Mouse (Mus musculus) E14TG2a.4 (cell line): ENCODE results near the gene Il4ra.

Experiments used
- H3K27me3 ChIP-seq: 2 replicates; pipeline ENCODE4 v1.6.1; 2014; ENCODE audit warnings: low read length, control low read depth; ENCODE audit not compliant: insufficient read depth
- H3K36me3 ChIP-seq: 2 replicates; pipeline ENCODE4 v1.6.1; 2014; ENCODE audit warnings: low read length, control low read depth; ENCODE audit not compliant: insufficient read depth
- H3K4me1 ChIP-seq: replicated peaks from 2 replicates; pipeline ENCODE4 v1.6.1; 2014; ENCODE audit warnings: low read depth, low read length, control low read depth
- H3K4me3 ChIP-seq: replicated peaks from 2 replicates; pipeline ENCODE4 v1.5.1; 2014; ENCODE audit warnings: mild to moderate bottlenecking, low read length
- H3K9me3 ChIP-seq: 2 replicates; pipeline ENCODE4 v1.6.1; 2014; ENCODE audit warnings: low read length, control low read depth
- CTCF ChIP-seq: conservative IDR thresholded peaks from 2 replicates; pipeline ENCODE4 v1.5.1; 2014; ENCODE audit warnings: low read length
- NANOG ChIP-seq: IDR thresholded peaks from 2 replicates; pipeline ENCODE4 v1.6.1; 2014; ENCODE audit warnings: borderline replicate concordance, low read length, mixed read lengths
- POU5F1 ChIP-seq: IDR thresholded peaks from 2 replicates; pipeline ENCODE4 v1.6.1; 2014; ENCODE audit warnings: low read length, borderline replicate concordance

Gene Il4ra

DNA sequence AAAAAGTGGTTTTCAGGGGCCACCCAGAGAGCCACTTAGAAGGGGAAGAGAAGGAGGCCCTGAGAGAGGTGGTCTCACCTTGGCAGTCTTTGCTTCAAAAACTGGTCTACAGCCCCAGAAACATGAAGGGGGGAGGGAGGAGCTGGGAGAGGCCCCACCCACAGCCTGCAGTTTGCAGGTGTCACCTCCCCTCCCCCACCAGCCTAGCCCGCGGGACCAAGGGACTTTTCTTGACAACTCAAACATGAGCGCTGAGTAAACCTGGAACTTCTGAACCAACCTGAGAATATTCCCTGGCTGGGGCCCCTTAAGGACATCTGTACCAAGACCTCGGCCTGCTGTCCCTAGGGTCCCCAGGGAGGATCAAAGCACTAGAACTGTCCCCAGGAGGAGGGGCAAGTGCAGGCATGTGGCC lies 53.8 kb downstream of the Il4ra start:
- peaks cover 23% of the 10 kb centered on the region for H3K27me3 ChIP-seq
- no peaks in the 10 kb centered on the region for H3K4me1 ChIP-seq
- H3K4me3 ChIP-seq, result no peak overlapping the region
- peaks cover 7% of the 10 kb centered on the region; the same call in 1 of the 2 replicates for H3K9me3 ChIP-seq
- TF ChIP-seq CTCF (no peak), NANOG (no peak), POU5F1 (no peak)
- H3K36me3 ChIP-seq, result no peaks in the 10 kb centered on the region

DNA sequence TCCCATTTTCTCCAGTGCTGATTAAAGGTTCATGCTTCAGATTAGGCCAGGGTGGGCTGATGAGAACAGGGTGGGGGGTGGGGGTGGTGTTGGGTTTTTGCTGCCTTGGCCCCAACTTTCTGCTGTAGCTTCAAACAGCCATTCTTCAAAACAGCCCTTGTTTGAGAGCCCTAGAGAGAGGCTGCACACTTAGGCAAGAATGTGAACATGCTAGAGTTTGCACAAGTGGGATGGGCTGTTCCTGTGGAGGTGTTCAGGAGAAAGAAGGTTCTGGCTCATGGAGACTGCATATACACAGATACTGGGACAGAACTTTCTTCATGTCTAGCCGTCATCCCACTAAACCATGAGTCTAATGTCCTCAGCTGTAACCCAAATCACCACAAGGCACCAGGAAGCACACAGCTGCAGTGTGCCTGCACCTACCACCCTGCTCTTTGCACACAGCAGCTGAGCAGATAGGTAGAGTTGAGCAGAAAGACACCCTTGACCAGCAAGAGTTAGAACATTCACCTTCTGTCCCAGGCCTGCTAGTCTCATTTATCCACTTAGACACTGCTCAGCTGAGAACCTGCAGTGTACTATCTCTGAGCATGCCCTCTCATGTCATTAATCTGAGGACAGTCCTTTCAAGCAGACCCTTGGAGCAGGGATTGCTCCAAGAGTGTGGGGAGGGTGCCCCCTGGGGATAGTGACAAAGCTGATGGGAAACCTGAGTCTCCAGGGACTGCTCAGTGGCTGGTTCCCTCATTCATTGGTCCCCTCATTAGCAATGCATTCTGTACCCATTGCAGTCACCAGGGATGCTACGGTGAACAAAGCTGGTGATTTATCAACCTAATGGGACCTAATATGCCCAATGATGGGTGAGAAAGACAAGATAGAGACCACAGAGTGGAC lies 54.6 kb downstream of the Il4ra start:
- H3K27me3 ChIP-seq, result peaks cover 16% of the 10 kb centered on the region
- H3K4me1 ChIP-seq, result no peaks in the 10 kb centered on the region
- TF ChIP-seq POU5F1 (no peak), NANOG (no peak), CTCF (no peak)
- no peaks in the 10 kb centered on the region for H3K36me3 ChIP-seq
- no peak overlapping the region for H3K4me3 ChIP-seq
- H3K9me3 ChIP-seq, result peaks cover 7% of the 10 kb centered on the region; the same call in 1 of the 2 replicates

DNA sequence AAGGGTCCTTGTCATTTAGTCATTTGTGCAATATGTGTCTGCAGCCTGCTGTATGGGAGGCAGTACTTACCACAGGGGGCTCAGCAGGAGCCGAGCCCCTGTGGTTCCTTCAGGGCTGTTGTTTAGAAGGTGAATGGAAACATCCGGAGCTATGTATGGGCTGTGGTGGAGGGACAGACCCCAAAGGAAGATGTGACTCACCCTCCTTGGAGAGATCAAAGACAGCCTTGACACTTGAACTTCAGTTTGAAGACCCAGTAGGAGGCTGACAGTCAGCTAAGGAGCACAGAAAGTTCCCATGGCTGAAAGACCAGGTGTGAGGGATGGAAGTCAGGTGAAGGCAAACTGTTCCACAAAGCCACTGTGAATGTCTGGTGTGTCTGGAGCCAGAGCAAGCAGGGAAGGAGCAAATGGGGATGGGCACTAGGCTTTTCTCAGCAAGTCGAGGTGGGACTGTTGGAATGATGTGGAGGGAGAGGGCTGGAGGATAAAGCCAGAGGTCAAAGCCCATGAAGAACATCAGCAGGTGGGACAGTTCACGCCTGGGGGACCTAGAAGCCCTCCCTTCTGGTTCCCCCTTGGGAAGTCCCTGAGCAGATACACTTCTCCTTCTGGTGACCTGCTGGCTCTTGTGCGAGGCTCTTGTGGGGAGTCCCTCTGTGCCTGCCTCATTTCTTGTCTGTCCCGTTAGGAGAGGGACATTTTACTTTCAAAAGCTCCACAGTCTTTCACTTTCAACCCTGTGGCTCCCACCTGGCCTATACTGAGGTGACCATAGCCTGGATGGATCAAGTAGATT lies 55.7 kb downstream of the Il4ra start:
- TF ChIP-seq CTCF, result no peak
- TF ChIP-seq POU5F1, result no peak
- TF ChIP-seq NANOG, result no peak
- Histone ChIP-seq H3K4me1 (no peaks in the 10 kb centered on the region), H3K4me3 (no peak overlapping the region), H3K27me3 (peaks cover 8% of the 10 kb centered on the region), H3K36me3 (no peaks in the 10 kb centered on the region), H3K9me3 (peaks cover 7% of the 10 kb centered on the region; the same call in 1 of the 2 replicates)

DNA sequence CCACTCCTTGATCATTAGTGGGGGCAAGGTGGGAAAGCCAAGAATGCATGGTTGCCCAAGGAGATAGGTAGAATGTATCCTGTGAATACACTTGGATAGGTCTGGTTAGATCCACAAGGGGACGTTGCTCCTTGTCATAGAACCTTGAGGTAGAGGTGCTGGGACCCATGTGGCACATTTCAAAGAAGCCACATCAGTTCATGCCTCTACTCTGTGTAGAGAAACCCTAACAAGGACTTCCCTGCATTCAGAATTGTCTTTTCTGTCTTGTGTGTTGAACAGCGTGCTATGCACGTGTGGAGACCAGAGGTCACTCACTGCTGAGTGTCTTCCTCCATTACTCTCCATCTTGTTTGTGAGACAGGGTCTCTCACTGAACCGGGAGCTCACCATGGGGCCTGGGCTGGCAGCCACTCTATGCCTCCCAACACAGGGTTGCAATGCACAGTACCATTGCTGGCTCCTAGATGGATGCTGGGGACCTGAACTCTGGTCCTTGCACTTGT lies 56.3 kb downstream of the Il4ra start:
- Histone ChIP-seq H3K9me3 (peaks cover 7% of the 10 kb centered on the region; the same call in 1 of the 2 replicates), H3K4me3 (no peak overlapping the region), H3K27me3 (peaks cover 8% of the 10 kb centered on the region), H3K4me1 (no peaks in the 10 kb centered on the region), H3K36me3 (no peaks in the 10 kb centered on the region)
- TF ChIP-seq POU5F1 (no peak), CTCF (no peak), NANOG (no peak)

DNA sequence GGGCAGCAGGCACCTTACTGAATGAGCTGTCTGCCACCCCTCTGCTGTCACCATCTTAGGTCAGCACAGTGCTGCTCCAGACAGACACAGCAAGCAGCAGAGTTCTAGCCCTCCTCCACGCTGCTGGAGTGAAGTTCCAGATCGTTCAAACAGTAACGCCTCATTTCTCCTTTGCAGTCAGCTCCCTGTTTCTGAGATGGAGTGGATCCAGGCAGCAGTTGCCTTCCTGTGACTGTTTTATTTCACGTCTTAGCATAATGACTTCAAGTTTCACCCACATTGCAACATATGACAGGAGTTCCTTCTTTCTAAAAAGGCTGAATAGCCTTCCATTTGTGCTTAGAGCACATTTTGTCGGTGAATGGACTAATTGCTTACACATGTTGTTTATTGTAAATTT lies 61.7 kb downstream of the Il4ra start:
- Histone ChIP-seq H3K4me3 (no peak overlapping the region), H3K36me3 (no peaks in the 10 kb centered on the region), H3K27me3 (no peaks in the 10 kb centered on the region), H3K4me1 (no peaks in the 10 kb centered on the region), H3K9me3 (no peaks in the 10 kb centered on the region)
- TF ChIP-seq NANOG, result no peak
- no peak for TF ChIP-seq CTCF
- TF ChIP-seq POU5F1, result no peak

DNA sequence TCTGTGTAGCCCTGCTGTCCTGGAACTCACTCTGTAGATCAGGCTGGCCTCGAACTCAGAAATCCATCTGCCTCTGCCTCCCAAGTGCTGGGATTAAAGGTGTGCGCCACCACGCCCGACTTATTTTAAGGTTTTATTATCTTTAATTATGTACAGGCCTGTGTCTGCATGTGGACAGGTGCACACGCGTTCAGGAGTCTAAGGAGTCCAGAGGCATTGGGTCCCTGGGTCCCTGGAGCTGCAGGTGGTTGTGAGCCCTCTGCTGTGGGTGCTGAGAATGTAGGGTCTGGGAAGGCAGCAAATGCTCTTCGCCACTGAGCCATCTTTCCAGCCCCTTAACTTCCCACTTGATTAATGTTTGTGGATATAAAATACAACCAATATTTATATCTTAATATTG lies 63.5 kb downstream of the Il4ra start:
- H3K36me3 ChIP-seq, result no peaks in the 10 kb centered on the region
- H3K9me3 ChIP-seq, result no peaks in the 10 kb centered on the region
- no peaks in the 10 kb centered on the region for H3K4me1 ChIP-seq
- no peaks in the 10 kb centered on the region for H3K27me3 ChIP-seq
- H3K4me3 ChIP-seq, result no peak overlapping the region
- TF ChIP-seq POU5F1 (no peak), CTCF (no peak), NANOG (no peak)

DNA sequence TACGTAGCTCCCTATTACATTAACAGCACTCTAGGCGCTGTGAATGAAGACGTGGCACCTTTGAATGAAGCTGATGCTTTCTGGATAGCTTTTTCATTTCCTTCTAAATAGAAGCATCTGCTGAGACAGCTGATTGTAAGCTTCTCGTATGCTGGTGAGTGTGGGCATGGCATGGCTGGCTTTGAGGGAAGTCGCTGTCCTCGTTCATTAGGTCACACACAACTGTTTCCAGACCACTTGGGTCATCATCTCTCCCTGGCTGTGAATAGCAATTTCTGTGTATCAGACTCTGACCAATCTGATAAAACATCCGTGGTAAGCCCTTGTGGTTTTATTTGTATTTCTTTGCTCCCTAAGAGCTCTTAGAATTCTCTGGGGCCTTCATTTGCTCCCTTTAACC lies 66.1 kb downstream of the Il4ra start:
- 0 out of 2 replicates have a peak, but pooled peaks cover 4% of the 10 kb centered on the region for H3K27me3 ChIP-seq
- no peaks in the 10 kb centered on the region for H3K9me3 ChIP-seq
- no peak for TF ChIP-seq POU5F1
- no peak for TF ChIP-seq CTCF

DNA sequence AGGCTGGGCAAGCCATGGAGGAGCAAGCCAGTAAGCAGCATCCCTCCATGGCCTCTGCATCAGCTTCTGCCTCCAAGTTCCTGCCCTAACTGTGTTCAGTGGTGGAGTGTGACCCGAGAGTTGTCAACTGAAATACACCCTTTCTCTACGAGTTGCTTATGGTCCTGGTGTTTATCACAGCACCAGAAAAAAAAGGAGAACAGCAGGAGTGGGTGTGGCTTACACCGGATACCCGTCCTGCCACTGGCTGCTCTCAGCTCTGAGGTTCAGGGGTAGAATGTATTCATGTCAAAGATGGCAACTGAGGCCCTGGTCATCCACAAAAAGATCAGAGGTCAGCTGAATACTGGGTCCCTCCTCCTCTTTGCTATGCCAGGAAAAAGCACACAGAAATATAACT lies 68.2 kb downstream of the Il4ra start:
- H3K4me1 ChIP-seq, result no peaks in the 10 kb centered on the region
- H3K36me3 ChIP-seq, result no peaks in the 10 kb centered on the region
- TF ChIP-seq CTCF, result no peak
- no peak for TF ChIP-seq NANOG
- no peak for TF ChIP-seq POU5F1
- 0 out of 2 replicates have a peak, but pooled peaks cover 4% of the 10 kb centered on the region for H3K27me3 ChIP-seq
- H3K9me3 ChIP-seq, result no peaks in the 10 kb centered on the region
- H3K4me3 ChIP-seq, result no peak overlapping the region

More for the DNA sequence above, 66.1 kb downstream of the Il4ra start:
- Histone ChIP-seq H3K4me3 (no peak overlapping the region), H3K4me1 (no peaks in the 10 kb centered on the region), H3K36me3 (no peaks in the 10 kb centered on the region)
